Mouse (Mus musculus) forelimb bud, embryonic 11.5 days (tissue): ENCODE measurements around the gene Ecm2.
A peak's percentile ranks its signal among the peaks of the same experiment; 100 is the strongest.

Experiments
- DNase-seq: peaks from one replicate; pipeline ENCODE4 v3.0.0-alpha.2; 2012; ENCODE audit warnings: low read depth, low spot score

Ecm2 gene

GRCm38 (mm10) chr13:49507176-49507575, 2.6 kb downstream of the Ecm2 start:
- no peak for DNase-seq

GRCm38 (mm10) chr13:49518761-49519160, 14.2 kb downstream of the Ecm2 start:
- DNase-seq = no peak

GRCm38 (mm10) chr13:49526235-49526634, 21.6 kb downstream of the Ecm2 start:
- DNase-seq = no peak

GRCm38 (mm10) chr13:49530636-49531035, 26.0 kb downstream of the Ecm2 start:
- DNase-seq = no peak

GRCm38 (mm10) chr13:49536946-49537345, 32.3 kb downstream of the Ecm2 start:
- no peak for DNase-seq

DNA sequence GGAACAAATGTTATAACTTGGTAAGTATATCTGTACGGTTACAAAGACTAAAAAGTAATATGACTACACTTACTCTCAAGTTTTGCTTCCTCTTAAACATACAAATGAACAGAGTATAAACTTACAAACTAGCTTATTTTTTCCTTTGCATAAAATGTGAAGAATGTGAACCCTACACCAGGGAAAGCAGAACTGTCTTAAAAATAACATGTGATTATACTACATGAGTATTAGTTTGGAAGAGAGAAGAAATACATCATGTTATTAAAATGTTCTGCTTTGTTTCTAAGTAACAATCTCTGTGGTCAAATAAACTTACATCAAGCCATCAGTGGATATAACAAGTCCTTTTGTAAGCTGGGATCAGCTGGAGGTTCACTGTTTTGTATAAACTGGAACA, 34.1 kb downstream of the Ecm2 start:
- DNase-seq = no peak

GRCm38 (mm10) chr13:49544279-49544678, 39.7 kb downstream of the Ecm2 start, which contains the start of gene Aspn:
TSS of gene Aspn (plus strand) at chr13:49544443.
- no peak for DNase-seq

- peak; percentile 29 for DNase-seq
These were observed 41.0 kb downstream of the Ecm2 start for GRCm38 (mm10) chr13:49545646-49546045.

DNA sequence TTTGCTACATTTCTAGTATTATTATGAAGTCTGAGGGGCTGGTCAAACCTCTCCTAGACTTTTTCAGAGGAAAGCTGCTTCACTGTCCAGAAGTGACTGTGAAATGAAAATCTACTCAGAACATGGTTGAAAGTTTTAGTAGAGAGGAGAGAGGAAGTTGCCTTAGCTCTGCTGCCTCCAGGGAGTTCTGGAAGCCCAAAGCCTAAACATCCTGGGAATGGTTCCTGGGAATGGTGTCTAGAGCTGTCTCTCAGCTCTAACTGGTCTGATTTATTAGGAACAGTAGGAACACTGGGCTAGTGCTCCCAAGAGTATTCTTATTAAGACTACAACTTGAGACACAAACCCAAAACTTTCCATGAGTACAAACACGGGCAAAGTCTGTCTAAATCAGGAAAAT, 41.9 kb downstream of the Ecm2 start:
- DNase-seq = no peak

- DNase-seq = no peak
These were observed 43.0 kb downstream of the Ecm2 start for GRCm38 (mm10) chr13:49547563-49548150.

- DNase-seq = no peak
These were observed 45.0 kb downstream of the Ecm2 start for GRCm38 (mm10) chr13:49549616-49550015.

DNA sequence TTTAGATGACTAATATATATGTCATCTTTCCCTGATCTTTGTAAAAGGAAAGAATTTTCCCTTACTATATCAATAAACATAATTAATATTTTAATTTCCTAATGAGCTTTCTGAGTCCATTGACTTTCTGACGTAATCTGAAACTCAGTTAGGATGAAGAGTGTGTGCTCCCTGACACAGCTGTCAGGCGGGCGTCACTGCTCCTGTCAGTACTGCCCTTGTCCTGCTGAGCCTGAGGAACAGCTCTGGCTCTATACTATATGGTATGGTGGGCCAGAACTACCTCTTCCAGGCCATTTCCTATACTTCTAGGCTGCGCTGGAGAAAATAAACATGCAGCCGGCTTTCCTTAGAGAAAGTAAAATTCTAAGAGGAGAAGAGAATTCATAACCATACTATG, 49.9 kb downstream of the Ecm2 start:
- DNase-seq = no peak

GRCm38 (mm10) chr13:49556203-49556602, 51.6 kb downstream of the Ecm2 start:
- no peak for DNase-seq

DNA sequence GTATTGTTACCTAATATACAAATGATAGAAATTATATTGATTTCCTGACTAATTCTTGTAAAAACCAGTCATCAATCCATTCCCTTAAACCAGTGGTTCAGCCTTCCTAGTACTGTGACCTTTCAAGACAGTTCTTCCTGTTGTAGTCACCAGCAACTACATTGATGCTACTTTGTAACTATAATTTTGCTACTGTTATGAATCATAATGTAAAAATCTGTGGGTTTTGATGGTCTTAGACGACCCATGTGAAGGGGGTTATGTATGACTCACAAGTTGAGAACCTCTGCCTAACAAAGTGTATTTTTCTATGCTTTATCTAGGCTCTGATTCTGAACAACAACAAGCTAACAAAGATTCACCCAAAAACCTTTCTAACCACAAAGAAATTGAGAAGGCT, 52.3 kb downstream of the Ecm2 start:
- no peak for DNase-seq

GRCm38 (mm10) chr13:49559185-49559584, 54.6 kb downstream of the Ecm2 start:
- DNase-seq = no peak

GRCm38 (mm10) chr13:49560886-49561285, 56.3 kb downstream of the Ecm2 start:
- no peak for DNase-seq

DNA sequence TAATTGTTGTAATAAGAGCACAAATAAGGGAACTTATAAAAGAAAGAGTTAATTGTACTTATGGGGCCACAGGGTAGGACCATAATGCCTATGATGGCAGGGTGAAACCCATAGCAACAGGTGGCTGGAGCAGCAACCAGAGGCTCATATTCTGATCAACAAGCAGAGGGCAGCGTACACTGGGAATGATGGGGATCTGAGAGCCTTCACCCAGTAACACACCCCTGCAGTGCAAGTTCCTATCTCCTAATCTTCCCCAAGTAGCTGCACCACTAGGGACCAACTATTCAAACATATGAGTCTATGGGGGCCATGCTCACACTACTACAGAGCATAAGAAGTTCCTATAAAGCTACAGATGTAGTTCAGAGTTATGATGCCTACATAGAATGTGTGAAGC, 59.7 kb downstream of the Ecm2 start:
- no peak for DNase-seq

- DNase-seq = no peak
These were observed 65.8 kb downstream of the Ecm2 start for GRCm38 (mm10) chr13:49570371-49570770.

DNA sequence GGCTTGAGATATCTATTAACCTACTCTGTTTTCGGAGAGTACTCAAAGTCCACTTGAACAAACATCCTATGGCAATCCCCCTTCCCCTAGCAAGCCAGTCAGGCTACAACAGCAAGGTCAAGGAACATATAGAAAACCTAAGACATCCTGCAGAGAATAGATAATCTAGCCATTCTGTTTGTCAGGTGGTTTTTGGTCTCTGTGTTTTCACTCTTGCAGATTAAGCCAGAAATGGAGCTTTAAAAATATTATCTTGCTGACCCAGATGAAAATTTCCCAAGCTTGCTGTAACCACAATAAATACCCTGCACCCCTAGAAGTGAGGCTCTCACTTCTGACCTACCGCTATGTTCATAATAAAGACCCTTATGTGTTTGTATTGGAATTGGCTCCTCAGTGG, 66.8 kb downstream of the Ecm2 start:
- DNase-seq = no peak

DNA sequence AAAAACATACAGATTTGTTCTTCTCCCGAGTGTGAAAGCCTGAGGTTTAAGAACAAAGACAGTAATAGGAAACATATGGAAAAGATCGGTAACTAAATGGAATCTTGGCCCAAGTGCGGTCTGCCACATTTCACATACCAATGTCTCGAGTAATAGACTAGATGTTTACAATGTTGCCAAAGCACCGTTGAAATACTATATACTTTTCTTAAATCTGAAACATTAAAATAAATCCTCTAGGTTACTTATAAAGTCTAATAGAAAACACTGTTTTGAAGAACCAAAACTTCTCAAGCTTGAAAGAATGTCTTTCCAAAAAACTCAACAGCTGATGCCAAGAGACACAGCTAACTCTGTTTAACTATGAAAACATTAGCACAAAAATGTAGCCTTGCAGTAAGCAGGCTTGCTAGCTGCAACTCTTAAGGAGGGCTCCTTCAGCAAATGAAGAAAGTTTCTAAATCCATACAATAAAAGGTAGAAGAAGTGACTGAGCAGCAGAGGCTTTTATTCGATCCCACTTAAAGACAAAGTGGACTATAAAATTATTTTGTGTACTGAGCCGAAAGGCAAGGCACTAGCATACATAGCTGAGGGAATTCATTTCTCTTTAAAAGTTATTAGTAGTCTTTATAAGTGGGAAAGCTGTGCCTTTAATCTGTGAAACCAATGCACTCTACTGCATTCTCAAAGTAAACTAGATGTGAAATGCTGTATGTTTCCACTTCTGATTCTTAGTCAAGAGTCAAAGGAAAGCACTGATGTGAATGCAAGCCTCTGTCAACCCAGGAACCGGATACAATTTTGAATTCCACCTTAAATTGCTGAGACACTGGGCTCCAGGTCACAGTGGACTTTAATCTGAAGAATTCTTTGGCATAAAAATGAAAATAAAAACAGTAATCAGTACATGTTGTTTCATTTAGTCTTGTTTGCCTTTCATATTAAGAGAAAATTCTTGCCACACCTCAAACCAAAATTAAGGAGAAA, 77.2 kb downstream of the Ecm2 start, which contains the start of gene Omd:
Omd (plus strand) TSS at position 922 of the 990 bp plus-strand sequence.
- peak; percentile 60 for DNase-seq
